Comparison of ENCODE assay signal across 21 mouse cellular contexts in the genomic region with DNA sequence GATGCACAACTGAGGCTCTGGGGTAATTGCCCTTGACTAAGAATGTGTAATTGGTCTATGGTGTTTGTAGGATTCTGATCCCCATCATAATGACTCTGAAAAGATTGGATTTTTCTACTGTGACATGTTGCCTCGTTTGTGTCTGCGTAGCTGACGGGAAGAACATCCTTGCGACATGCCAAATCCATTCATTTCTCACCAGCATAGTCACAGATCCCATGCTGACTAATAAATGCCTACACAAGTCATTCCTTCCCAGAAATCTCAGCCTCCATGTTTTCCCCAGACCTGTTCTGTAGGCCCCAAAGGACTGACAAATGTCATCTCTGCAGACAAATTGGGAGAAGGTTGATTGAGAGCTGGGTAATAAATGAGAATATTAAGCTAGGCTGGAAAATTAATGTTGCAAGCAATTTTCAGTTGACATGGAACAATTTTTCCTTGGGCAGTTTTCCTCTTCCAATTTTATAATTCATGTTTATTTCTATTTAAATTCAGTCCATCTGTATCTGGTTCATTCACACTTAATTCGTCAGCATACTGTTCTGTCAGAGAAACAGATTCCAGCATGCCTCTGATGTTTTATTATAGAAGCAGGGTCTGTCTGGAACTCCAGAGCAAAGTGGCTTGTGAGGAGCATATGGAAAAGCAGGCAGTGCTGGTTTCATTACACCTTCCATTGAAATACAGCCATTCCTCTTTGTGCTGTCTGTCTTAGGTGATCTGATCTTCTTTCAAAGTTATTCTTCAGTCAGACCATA.
DNase-seq lines count a peak whose midpoint lies in the region; ATAC-seq and TF ChIP-seq lines count a peak whose summit lies in the region.
"Had no signal": no experiment of that assay in that cellular context is flagged by ENCODE, and none has a peak within 500 bp of the region (broad histone marks: within the 10 kb centered on the region; RNA-seq: fewer than 3 reads in every experiment).

No protein-coding gene starts in this region.

- peak; percentile 88 for DNase-seq in lung, embryonic 14.5 days
- no peak for DNase-seq in lung, adult 2 months
- DNase-seq in fibroblast of lung, adult 2 months (ENCODE audit: low read depth) = peak; percentile 3
- DNase-seq in limb, embryonic 14.5 days (ENCODE audit: low spot score) = peak; percentile 40
- peak; percentile 6 for DNase-seq in lung, postnatal 36 days
- no peak for DNase-seq in ovary, adult 18-20 months (ENCODE audit: low spot score)
- DNase-seq in right cerebral cortex, postnatal 36 days (ENCODE audit: low spot score in 2 of 2) = no peak
- DNase-seq: adrenal gland, adult 8-10 months; cerebellum, adult 8-10 months; heart, postnatal 4 days; kidney, adult 2 months; kidney, postnatal 10 days; thymus, postnatal 36 days had no signal

- peak; percentile 74; the same call in 1 of the 2 replicates for ATAC-seq in lung, embryonic 14.5 days (ENCODE audit: insufficient read depth)
- no peak; the same call in 1 of the 2 replicates for ATAC-seq in limb, embryonic 14.5 days (ENCODE audit: low FRiP score, low read depth)
- ATAC-seq: activated CD4-positive, CD25-positive, alpha-beta regulatory T cell, adult 4 months; midbrain, embryonic 13.5 days had no signal

- H3K4me2 ChIP-seq in lung, embryonic 14.5 days = no peak overlapping the region
- H3K4me2 ChIP-seq in limb, embryonic 14.5 days (replicated peaks; ENCODE audit: low read depth, low read length, severe bottlenecking) = no peak overlapping the region
- H3K4me2 ChIP-seq: hindbrain, embryonic 15.5 days; midbrain, embryonic 13.5 days; stomach, embryonic 15.5 days had no signal

- H3K9ac ChIP-seq in lung, embryonic 14.5 days = no peak overlapping the region
- no peak overlapping the region for H3K9ac ChIP-seq in limb, embryonic 14.5 days (ENCODE audit: low read depth, low read length, severe bottlenecking)
- H3K9ac ChIP-seq: hindbrain, embryonic 15.5 days; midbrain, embryonic 13.5 days; stomach, embryonic 15.5 days had no signal

- no peaks in the 10 kb centered on the region for H3K9me3 ChIP-seq in lung, embryonic 14.5 days (ENCODE audit: low read depth, low read length)
- H3K9me3 ChIP-seq in limb, embryonic 14.5 days (ENCODE audit: control insufficient read depth, low read length) = no peaks in the 10 kb centered on the region
- H3K9me3 ChIP-seq: heart, embryonic 10.5 days; hindbrain, embryonic 15.5 days; megakaryocyte, embryonic 14.5 days; midbrain, embryonic 13.5 days; stomach, embryonic 15.5 days had no signal

- no peak overlapping the region for H3K4me3 ChIP-seq in lung, embryonic 14.5 days (ENCODE audit: low read depth, low read length)
- H3K4me3 ChIP-seq in lung, adult 2 months (replicated peaks; ENCODE audit: extremely low read depth, low read depth, low read length) = no peak overlapping the region
- H3K4me3 ChIP-seq in limb, embryonic 14.5 days (replicated peaks; ENCODE audit: low read length) = no peak overlapping the region
- H3K4me3 ChIP-seq: heart, embryonic 10.5 days; hindbrain, embryonic 15.5 days; layer of hippocampus, adult 2 months; left cerebral cortex, adult 2 months; megakaryocyte, embryonic 14.5 days; midbrain, embryonic 13.5 days; stomach, embryonic 15.5 days had no signal

- H3K36me3 ChIP-seq in lung, embryonic 14.5 days (ENCODE audit: insufficient read depth) = no peaks in the 10 kb centered on the region
- H3K36me3 ChIP-seq in limb, embryonic 14.5 days (ENCODE audit: control insufficient read depth, insufficient read depth, low read length) = no peaks in the 10 kb centered on the region
- H3K36me3 ChIP-seq: heart, embryonic 10.5 days; hindbrain, embryonic 15.5 days; midbrain, embryonic 13.5 days; stomach, embryonic 15.5 days had no signal

- H3K27ac ChIP-seq in lung, embryonic 14.5 days (ENCODE audit: low read depth) = no peak overlapping the region
- H3K27ac ChIP-seq in limb, embryonic 14.5 days (replicated peaks; ENCODE audit: low read depth, low read length) = no peak overlapping the region
- H3K27ac ChIP-seq: heart, embryonic 10.5 days; hindbrain, embryonic 15.5 days; layer of hippocampus, adult 2 months; left cerebral cortex, adult 2 months; midbrain, embryonic 13.5 days; stomach, embryonic 15.5 days had no signal

- no peak for TF ChIP-seq POLR2A in lung, adult 2 months (IDR thresholded peaks at IDR 0.05; ENCODE audit: borderline replicate concordance, extremely low read depth, low read depth, low read length)
- TF ChIP-seq POLR2A in limb, embryonic 14.5 days (IDR thresholded peaks at IDR 0.05; ENCODE audit: borderline replicate concordance, extremely low read depth, insufficient read depth, insufficient read length) = no peak

- no peaks in the 10 kb centered on the region for H3K4me1 ChIP-seq in lung, embryonic 14.5 days (ENCODE audit: insufficient read depth)
- no peaks in the 10 kb centered on the region for H3K4me1 ChIP-seq in lung, adult 2 months (ENCODE audit: control insufficient read depth, insufficient read depth, low read length)
- H3K4me1 ChIP-seq in limb, embryonic 14.5 days (ENCODE audit: control insufficient read depth, insufficient read depth, low read length) = no peaks in the 10 kb centered on the region
- H3K4me1 ChIP-seq: heart, embryonic 10.5 days; hindbrain, embryonic 15.5 days; megakaryocyte, embryonic 14.5 days; midbrain, embryonic 13.5 days; stomach, embryonic 15.5 days had no signal

- no peaks in the 10 kb centered on the region for H3K27me3 ChIP-seq in lung, embryonic 14.5 days (ENCODE audit: insufficient read depth, low read length)
- no peaks in the 10 kb centered on the region for H3K27me3 ChIP-seq in limb, embryonic 14.5 days (ENCODE audit: control insufficient read depth, insufficient read depth, low read length)
- H3K27me3 ChIP-seq: hindbrain, embryonic 15.5 days; megakaryocyte, embryonic 14.5 days; midbrain, embryonic 13.5 days; stomach, embryonic 15.5 days had no signal

- no peak for TF ChIP-seq CTCF in lung, embryonic 14.5 days (IDR thresholded peaks at IDR 0.05; ENCODE audit: low read depth)
- no peak for TF ChIP-seq CTCF in lung, adult 2 months (IDR thresholded peaks at IDR 0.05; ENCODE audit: insufficient read depth, low read length)

- WGBS in lung, embryonic 14.5 days = 60% methylated on average over 5 of the region's 5 CpGs
- WGBS in lung, adult 2 months = 76% methylated on average over 5 of the region's 5 CpGs
- WGBS in limb, embryonic 14.5 days = 61% methylated on average over 5 of the region's 5 CpGs

Comparison
In these comparisons a context has a peak if more than half of its experiments do, and no peak if none do; other contexts are left out.
1. DNase-seq: peak in lung, embryonic 14.5 days (single experiment), fibroblast of lung, adult 2 months (single experiment), limb, embryonic 14.5 days (single experiment) and lung, postnatal 36 days (single experiment); none in lung, adult 2 months (single experiment), ovary, adult 18-20 months (single experiment) and right cerebral cortex, postnatal 36 days (0 of 2).